Mouse (Mus musculus): ENCODE results near the gene Dedd2.

The Dedd2 gene

DNA sequence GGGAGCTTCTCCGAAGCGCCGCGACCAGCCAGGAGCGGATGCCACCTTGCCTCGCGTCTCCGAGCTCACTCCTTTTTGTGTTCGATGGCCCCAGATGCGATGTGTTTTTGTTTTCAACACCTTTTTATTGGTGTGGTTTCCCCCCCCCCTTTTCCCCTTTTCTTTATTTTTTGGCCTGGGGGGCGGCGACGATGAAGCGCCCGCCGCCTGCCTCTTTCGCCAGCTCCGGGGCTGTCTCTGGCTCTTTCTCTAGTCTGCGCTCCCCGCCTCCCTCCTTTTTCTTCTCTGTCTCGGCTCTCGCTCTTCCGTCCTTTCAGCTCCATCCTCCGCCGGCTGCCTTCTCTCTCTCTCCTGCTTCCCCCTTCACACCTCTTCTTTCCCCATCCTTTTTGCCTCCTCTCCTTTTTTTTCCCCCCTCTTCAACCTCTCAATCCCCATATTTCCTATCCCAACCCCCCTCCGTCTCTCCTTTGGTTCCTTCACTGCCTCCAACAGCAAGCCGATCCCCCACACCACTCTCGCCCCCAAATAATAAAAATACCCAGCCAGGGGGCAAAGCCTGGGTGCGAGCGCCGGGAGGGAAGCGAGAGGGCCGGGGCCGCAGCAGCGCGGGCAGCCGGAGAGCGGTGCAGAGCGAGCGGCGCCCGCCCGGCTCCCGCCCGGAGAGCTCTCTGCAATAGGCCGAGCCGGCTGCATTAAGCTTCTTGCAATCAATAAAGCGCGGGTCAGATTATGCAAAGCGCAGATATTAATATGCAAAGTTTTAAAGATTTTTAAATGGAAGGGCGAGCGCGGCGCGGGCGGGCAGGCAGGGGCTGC lies 41.4 kb downstream of the Dedd2 start:
- DNase-seq (ENCODE audit: low spot score): no peak

GRCm38 (mm10) chr7:25178317-25178716 lies 42.1 kb downstream of the Dedd2 start:
- DNase-seq (ENCODE audit: low spot score): no peak

- no peak for DNase-seq (ENCODE audit: low spot score)
Observed at GRCm38 (mm10) chr7:25174343-25174742, 46.1 kb downstream of the Dedd2 start.

DNA sequence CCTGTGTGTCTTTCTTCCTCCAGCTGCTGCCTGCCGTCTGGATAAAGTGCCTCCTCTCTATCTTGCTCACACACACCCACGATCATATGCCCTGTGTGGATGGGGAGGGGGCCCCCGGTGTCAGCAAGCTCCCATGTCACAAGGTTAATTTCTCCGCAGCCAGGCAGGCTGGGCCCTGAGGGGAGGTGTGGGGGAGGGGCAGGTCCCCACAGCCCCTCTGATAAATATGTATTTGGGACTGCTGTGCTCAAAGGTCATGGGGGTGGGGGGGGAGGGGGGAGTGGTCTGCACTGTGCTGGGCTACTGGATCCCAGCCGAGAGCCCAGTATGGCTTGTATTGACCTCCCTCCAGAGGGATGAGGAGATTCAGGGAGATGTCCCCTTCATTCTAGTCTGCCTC lies 47.7 kb downstream of the Dedd2 start:
- DNase-seq (ENCODE audit: low spot score): no peak

DNA sequence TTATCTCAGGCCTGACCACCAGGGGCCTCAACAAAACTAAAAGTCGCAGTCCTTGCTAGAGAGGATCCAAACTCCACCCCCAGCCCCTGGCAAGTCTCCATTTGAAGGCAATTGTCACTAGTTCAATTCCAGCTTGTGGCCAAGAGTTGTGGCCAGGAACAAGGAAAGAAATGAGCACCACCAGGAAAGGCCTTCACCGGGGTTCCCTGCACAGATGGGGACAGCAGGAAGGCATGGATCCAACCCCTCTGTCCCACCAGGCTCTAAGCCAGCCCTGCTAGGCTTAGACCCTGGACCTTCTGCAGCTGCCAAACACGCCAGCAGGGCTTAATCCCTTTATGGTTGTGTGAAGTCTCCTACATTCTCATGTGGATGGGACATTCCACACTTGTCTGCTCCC lies 49.8 kb downstream of the Dedd2 start:
- no peak for DNase-seq (ENCODE audit: low spot score)

DNA sequence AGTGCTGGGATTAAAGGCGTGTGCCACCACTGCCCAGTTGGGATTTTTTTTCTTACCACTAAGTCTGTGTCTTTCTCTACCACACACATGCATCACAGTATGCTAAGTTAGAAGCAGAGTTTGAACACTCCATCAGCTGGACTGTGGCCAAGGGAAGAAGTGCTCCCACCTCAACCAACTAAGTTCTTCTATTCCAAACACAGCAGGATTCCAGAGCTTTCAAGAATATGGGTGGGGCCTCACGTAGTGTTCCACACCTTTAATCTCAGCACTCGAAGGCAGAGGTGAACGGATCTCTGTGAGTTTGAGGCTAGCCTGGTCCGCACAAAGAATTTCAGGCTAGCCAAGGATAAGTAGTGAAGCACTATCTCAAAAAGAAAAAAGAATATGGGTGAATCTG lies 54.3 kb downstream of the Dedd2 start:
- no peak for DNase-seq (ENCODE audit: low spot score)

DNA sequence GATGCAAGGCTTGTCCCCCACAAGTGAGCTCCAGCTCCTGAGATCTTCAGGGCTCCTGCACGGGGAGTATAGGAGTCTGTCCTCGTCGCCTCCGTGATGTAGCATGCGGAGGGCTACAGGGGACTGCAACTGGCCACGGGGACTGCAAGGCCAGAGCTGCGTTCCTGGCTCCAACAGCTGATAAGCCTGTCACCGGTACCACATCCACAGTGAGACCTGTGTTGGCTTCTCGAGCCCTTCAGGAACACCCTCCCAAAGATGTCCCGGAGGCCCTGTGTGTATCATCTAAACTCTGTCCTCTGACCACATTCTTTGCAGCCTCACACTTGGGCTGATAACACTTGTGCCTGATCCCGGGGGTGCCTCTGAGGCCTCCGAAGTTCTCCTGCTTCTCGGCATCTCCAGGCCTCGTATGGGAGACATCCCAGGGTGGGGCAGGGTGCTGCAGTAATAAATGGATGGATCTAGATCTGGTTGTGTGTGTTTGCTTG lies 64.2 kb downstream of the Dedd2 start:
- no peak for DNase-seq (ENCODE audit: low spot score)

DNA sequence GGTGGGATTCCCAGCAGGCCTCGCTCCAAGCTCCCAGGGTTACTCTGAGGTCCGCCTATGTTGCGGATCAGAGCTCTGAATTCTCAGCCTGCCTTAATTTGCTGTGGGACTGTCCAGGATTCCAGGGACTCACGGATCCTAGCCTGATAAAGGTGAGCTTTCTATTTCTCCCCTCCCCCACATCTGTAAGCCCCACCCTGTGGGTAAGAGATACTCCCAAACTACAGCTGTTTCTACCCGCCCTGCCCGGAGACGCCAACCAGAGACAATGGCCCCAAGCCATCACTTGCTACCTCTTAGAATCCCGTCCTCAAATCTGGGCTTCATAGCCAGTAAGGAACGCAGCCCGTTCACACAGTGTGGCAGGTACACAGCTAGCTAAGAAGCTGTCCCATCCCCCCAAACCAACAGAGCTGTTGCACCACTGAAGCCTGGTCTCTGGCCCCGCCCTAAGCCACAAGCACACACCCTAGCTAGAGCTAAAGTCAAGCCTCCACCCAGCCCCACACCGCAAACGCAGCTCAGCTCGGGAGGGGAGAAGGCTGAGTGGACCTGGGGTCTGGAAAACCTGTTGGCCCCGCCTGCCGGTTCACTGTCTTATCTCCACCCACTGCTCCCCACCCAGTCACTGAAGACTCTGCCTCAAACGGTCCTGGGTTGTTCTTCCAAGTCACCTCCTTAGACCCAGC lies 64.8 kb downstream of the Dedd2 start:
- no peak for DNase-seq (ENCODE audit: low spot score)

DNA sequence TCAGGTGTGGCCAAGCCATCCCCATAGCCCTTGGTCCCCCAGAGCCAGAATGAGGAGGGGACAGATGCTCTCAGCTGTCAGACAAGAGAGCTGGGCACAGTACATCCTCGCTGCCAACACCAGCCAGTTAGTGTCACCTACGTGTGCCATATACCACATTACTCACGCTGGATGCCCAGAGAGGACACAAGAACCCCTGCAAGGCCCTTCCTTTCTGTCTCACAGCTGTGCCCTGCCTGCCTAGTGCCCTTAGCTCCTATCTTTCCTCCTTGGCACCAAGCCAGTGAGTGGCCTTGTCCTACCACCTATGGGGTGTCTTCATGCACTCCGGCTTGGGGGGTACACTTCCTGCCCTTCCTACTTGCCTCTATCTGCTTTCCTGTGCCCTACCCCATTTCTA lies 65.8 kb downstream of the Dedd2 start:
- DNase-seq (ENCODE audit: low spot score): no peak

GRCm38 (mm10) chr7:25153841-25154240 lies 66.6 kb downstream of the Dedd2 start:
- DNase-seq (ENCODE audit: low spot score): no peak

DNA sequence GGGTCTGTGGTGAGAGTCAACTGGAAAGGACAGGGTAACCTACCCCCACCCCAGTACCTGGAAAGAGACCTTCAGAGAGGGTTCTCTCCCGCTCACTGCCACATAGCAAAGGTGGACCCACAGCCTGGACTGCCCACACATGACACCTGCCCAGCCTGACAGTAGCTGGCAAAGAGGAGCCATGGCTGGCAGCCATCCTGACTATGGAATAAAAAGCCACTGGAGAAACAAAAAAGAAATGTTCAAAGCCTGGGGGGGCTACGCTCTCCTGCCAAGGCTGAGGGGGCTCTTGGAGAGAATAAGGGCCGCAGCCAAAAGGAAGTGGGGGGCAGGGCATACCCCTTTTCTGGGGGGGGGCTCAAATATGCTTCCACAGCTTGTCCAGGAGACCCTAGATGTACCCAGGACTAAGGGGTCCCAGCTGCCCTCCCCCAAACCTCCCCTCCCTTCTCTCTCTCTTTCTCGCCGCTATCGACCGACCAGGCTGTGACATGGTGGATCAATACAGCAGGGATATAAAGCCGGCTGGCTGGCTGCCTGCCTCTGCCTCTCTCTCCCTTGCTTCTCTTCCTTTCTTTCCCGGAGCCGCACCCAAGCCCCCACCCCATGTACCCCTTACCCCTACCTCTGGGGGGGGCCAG lies 68.4 kb downstream of the Dedd2 start:
- DNase-seq (ENCODE audit: low spot score): no peak

GRCm38 (mm10) chr7:25151009-25151408 lies 69.4 kb downstream of the Dedd2 start:
- no peak for DNase-seq (ENCODE audit: low spot score)

- no peak for DNase-seq (ENCODE audit: low spot score)
Observed at GRCm38 (mm10) chr7:25150151-25150663, 70.2 kb downstream of the Dedd2 start.
